ENCODE assay signal across 8 mouse cellular contexts in the genomic region with DNA sequence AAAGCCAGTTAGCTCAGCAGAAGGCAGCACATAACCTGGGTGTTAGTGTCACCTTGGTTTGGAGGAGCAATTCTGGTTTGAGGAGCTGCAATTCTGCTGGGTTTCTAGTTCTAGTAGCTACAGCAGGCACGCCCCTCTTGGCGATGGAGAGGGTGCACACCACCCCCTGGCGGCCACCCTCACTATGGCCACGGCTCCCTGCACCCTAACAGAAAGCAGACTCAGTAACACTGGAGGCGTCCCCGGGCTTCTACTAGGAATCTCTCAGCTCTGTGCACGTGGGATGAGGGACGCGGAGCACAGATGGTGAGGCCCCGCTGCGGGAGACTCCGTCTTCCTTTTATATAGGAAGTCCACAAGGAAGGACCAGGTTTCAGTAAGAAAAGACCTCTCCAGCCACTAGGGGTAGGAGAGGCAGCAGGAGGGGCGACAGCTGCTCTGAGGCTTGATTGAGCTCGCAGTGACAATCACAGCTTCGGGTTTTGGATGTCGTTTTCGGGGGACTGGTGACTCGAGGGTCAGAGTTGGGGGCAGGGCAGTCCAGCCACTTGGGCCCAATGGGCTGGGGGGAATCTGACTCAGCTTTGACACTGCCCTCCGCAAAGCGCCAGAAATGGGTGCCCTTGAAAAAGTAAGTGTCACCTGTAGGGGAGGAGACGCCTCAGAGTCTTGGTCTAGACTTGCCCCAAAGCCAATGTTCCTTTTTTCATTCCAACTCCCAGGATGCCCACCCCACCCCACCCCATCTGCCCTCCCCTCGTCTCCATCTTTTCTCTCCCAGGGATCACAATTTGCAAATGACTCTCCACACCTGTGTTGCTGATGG. TPM values are rescaled to one million over a fixed set of nuclear protein-coding genes. Genes with fewer than 3 reads are reported as not detected.
DNase-seq lines count a peak whose midpoint lies in the region; ATAC-seq and TF ChIP-seq lines count a peak whose summit lies in the region.

No protein-coding gene starts in this region.

- intact Hi-C loops in heart, adult 2 months (cut with DNase I), result loop anchor here (1.0 to 2.0 kb wide), 2 partner anchors 60 to 72 kb away; no protein-coding TSS in a partner anchor

- TF ChIP-seq EP300 in heart, adult 2 months (IDR thresholded peaks at IDR 0.05; ENCODE audit: insufficient read depth, low read depth, low read length), result no peak

- H3K4me3 ChIP-seq in embryonic facial prominence, embryonic 12.5 days, result peak overlapping the region; percentile 14; the same call in 1 of the 2 replicates
- no peak overlapping the region for H3K4me3 ChIP-seq in heart, adult 2 months
- no peak overlapping the region for H3K4me3 ChIP-seq in kidney, adult 2 months (ENCODE audit: insufficient read depth, low read depth, low read length)
- H3K4me3 ChIP-seq in limb, embryonic 12.5 days (replicated peaks), result peak overlapping the region; percentile 8
- 0 out of 2 replicates have a peak overlapping the region, but pooled peaks have one; percentile 10 for H3K4me3 ChIP-seq in midbrain, embryonic 15.5 days

- no peak overlapping the region for H3K27ac ChIP-seq in embryonic facial prominence, embryonic 12.5 days
- H3K27ac ChIP-seq in heart, adult 2 months, result no peak overlapping the region
- no peak overlapping the region for H3K27ac ChIP-seq in kidney, adult 2 months (ENCODE audit: insufficient read depth, low read depth, low read length)
- H3K27ac ChIP-seq in limb, embryonic 12.5 days, result no peak overlapping the region
- H3K27ac ChIP-seq in midbrain, embryonic 15.5 days, result no peak overlapping the region

- TF ChIP-seq POLR2A in heart, adult 2 months (IDR thresholded peaks at IDR 0.05; ENCODE audit: insufficient read depth, low read depth, low read length), result no peak
- no peak for TF ChIP-seq POLR2A in kidney, adult 2 months (IDR thresholded peaks at IDR 0.05; ENCODE audit: low read depth, low read length)

- peak overlapping the region; percentile 29; the same call in 1 of the 2 replicates for H3K9ac ChIP-seq in embryonic facial prominence, embryonic 12.5 days
- H3K9ac ChIP-seq in heart, adult 2 months (ENCODE audit: low read depth, low read length), result no peak overlapping the region
- no peak overlapping the region for H3K9ac ChIP-seq in limb, embryonic 12.5 days (replicated peaks)
- no peak overlapping the region for H3K9ac ChIP-seq in midbrain, embryonic 15.5 days

- H3K36me3 ChIP-seq in embryonic facial prominence, embryonic 12.5 days, result no peaks in the 10 kb centered on the region
- H3K36me3 ChIP-seq in heart, adult 2 months (ENCODE audit: control insufficient read depth, insufficient read depth, low read length), result no peaks in the 10 kb centered on the region
- no peaks in the 10 kb centered on the region for H3K36me3 ChIP-seq in kidney, adult 2 months (ENCODE audit: control insufficient read depth, insufficient read depth, low read length)
- H3K36me3 ChIP-seq in limb, embryonic 12.5 days, result no peaks in the 10 kb centered on the region
- H3K36me3 ChIP-seq in midbrain, embryonic 15.5 days (replicated peaks), result no peaks in the 10 kb centered on the region

- TF ChIP-seq CTCF in heart, adult 2 months (IDR thresholded peaks at IDR 0.05), result peak; percentile 93
- TF ChIP-seq CTCF in kidney, adult 2 months (conservative IDR thresholded peaks at IDR 0.05; ENCODE audit: insufficient read depth, insufficient read length, low read depth, low read length), result peak; percentile 78

- H3K27me3 ChIP-seq in embryonic facial prominence, embryonic 12.5 days, result 0 out of 2 replicates have a peak, but pooled peaks cover 8% of the 10 kb centered on the region
- no peaks in the 10 kb centered on the region for H3K27me3 ChIP-seq in heart, adult 2 months (ENCODE audit: control insufficient read depth, insufficient read depth, low read length)
- H3K27me3 ChIP-seq in kidney, adult 2 months (replicated peaks; ENCODE audit: control insufficient read depth, insufficient read depth, low read length), result no peaks in the 10 kb centered on the region
- peaks cover under 1% of the 10 kb centered on the region for H3K27me3 ChIP-seq in limb, embryonic 12.5 days
- H3K27me3 ChIP-seq in midbrain, embryonic 15.5 days (replicated peaks), result no peaks in the 10 kb centered on the region

- 17% methylated on average over 22 of the region's 22 CpGs for WGBS in embryonic facial prominence, embryonic 12.5 days
- WGBS in heart, adult 2 months, result 14% methylated on average over 22 of the region's 22 CpGs
- 16% methylated on average over 22 of the region's 22 CpGs for WGBS in kidney, adult 2 months
- WGBS in limb, embryonic 12.5 days, result 18% methylated on average over 22 of the region's 22 CpGs
- WGBS in midbrain, embryonic 15.5 days, result 19% methylated on average over 22 of the region's 22 CpGs

- peak; percentile 75 for DNase-seq in 3134 (ENCODE audit: extremely low read depth, insufficient read length, low spot score)
- DNase-seq in adrenal gland, postnatal 14 days, result peak; percentile 92
- peak; percentile 74 to 86 for DNase-seq in heart, adult 2 months
- peak; percentile 64 for DNase-seq in kidney, adult 2 months
- peak; percentile 55 to 82 for DNase-seq in spleen, adult 18-20 months

- ATAC-seq in embryonic facial prominence, embryonic 12.5 days (ENCODE audit: insufficient number of reproducible peaks, insufficient read depth, low FRiP score, low TSS enrichment), result peak; percentile 65; the same call in 1 of the 2 replicates
- peak; percentile 65; the same call in 1 of the 2 replicates for ATAC-seq in limb, embryonic 12.5 days (ENCODE audit: insufficient number of reproducible peaks, insufficient read depth, low FRiP score, low TSS enrichment, low read depth)
- peak; percentile 78 for ATAC-seq in midbrain, embryonic 15.5 days (replicated peaks)

- no peaks in the 10 kb centered on the region; the same call in 1 of the 2 replicates for H3K4me1 ChIP-seq in embryonic facial prominence, embryonic 12.5 days
- no peaks in the 10 kb centered on the region for H3K4me1 ChIP-seq in heart, adult 2 months (ENCODE audit: control insufficient read depth, insufficient read depth, low read length)
- H3K4me1 ChIP-seq in kidney, adult 2 months (ENCODE audit: control insufficient read depth, insufficient read depth, low read length), result no peaks in the 10 kb centered on the region
- 0 out of 2 replicates have a peak, but pooled peaks cover 7% of the 10 kb centered on the region for H3K4me1 ChIP-seq in limb, embryonic 12.5 days (replicated peaks)
- no peaks in the 10 kb centered on the region for H3K4me1 ChIP-seq in midbrain, embryonic 15.5 days

- H3K4me2 ChIP-seq in embryonic facial prominence, embryonic 12.5 days (replicated peaks), result peak overlapping the region; percentile 44
- H3K4me2 ChIP-seq in limb, embryonic 12.5 days, result peak overlapping the region; percentile 47
- H3K4me2 ChIP-seq in midbrain, embryonic 15.5 days, result peak overlapping the region; percentile 39

- H3K79me2 ChIP-seq in heart, adult 2 months (replicated peaks; ENCODE audit: control insufficient read depth, insufficient read depth, low read length), result no peaks in the 10 kb centered on the region

- H3K9me3 ChIP-seq in embryonic facial prominence, embryonic 12.5 days, result no peaks in the 10 kb centered on the region
- no peaks in the 10 kb centered on the region for H3K9me3 ChIP-seq in limb, embryonic 12.5 days
- no peaks in the 10 kb centered on the region for H3K9me3 ChIP-seq in midbrain, embryonic 15.5 days

RNA-seq across cellular contexts. Expression of gene Mmp25, which starts 14.7 kb away (rescaled TPM):
- total RNA-seq in adrenal gland, postnatal 14 days (2021), result 0.37 and 0.53 TPM in 2 replicates
- 0.84 and 1.3 TPM in 2 replicates for polyA plus RNA-seq in embryonic facial prominence, embryonic 12.5 days (2016; fragmentation: Nextera tagmentation; extraction: Ambion mirVana)
- total RNA-seq in heart, adult 2 months (2021), result under 1 TPM; 0.09 to 0.10 TPM
- 0.18 and 0.21 TPM in 2 replicates for polyA plus RNA-seq in heart, adult 2 months (2012; rRNA removed)
- 0.18 and 0.38 TPM in 2 replicates for polyA plus RNA-seq in kidney, adult 2 months (2012; rRNA removed)
- 0.92 and 0.99 TPM in 2 replicates for polyA plus RNA-seq in limb, embryonic 12.5 days (2016; fragmentation: Nextera tagmentation; extraction: Ambion mirVana)
- polyA plus RNA-seq in midbrain, embryonic 15.5 days (2015; fragmentation: Nextera tagmentation; extraction: Ambion mirVana), result 1.2 and 1.7 TPM in 2 replicates

RNA-seq across cellular contexts. Expression of gene Zscan10, which starts 29.8 kb away (rescaled TPM):
- not detected in 2 replicates for total RNA-seq in adrenal gland, postnatal 14 days (2021)
- polyA plus RNA-seq in embryonic facial prominence, embryonic 12.5 days (2016; fragmentation: Nextera tagmentation; extraction: Ambion mirVana), result 0.20 and 0.67 TPM in 2 replicates
- not detected for total RNA-seq in heart, adult 2 months (2021)
- polyA plus RNA-seq in heart, adult 2 months (2012; rRNA removed), result not detected in 2 replicates
- polyA plus RNA-seq in kidney, adult 2 months (2012; rRNA removed), result 0.11 TPM in 1 of 2 replicates, not detected in the other
- 0.37 and 0.45 TPM in 2 replicates for polyA plus RNA-seq in limb, embryonic 12.5 days (2016; fragmentation: Nextera tagmentation; extraction: Ambion mirVana)
- not detected in 2 replicates for polyA plus RNA-seq in midbrain, embryonic 15.5 days (2015; fragmentation: Nextera tagmentation; extraction: Ambion mirVana)

RNA-seq across cellular contexts. Expression of gene Bicdl2, which starts 29.9 kb away (rescaled TPM):
- total RNA-seq in adrenal gland, postnatal 14 days (2021), result not detected in 2 replicates
- polyA plus RNA-seq in embryonic facial prominence, embryonic 12.5 days (2016; fragmentation: Nextera tagmentation; extraction: Ambion mirVana), result 1.3 and 1.9 TPM in 2 replicates
- total RNA-seq in heart, adult 2 months (2021), result not detected
- not detected in 2 replicates for polyA plus RNA-seq in heart, adult 2 months (2012; rRNA removed)
- 1.7 TPM in 2 replicates for polyA plus RNA-seq in kidney, adult 2 months (2012; rRNA removed)
- 1.2 and 1.3 TPM in 2 replicates for polyA plus RNA-seq in limb, embryonic 12.5 days (2016; fragmentation: Nextera tagmentation; extraction: Ambion mirVana)
- 0.22 TPM in 1 of 2 replicates, not detected in the other for polyA plus RNA-seq in midbrain, embryonic 15.5 days (2015; fragmentation: Nextera tagmentation; extraction: Ambion mirVana)

RNA-seq across cellular contexts. Expression of gene Zfp13, which starts 31.1 kb away (rescaled TPM):
- 8.5 and 14.6 TPM in 2 replicates for total RNA-seq in adrenal gland, postnatal 14 days (2021)
- polyA plus RNA-seq in embryonic facial prominence, embryonic 12.5 days (2016; fragmentation: Nextera tagmentation; extraction: Ambion mirVana), result 23.8 and 24.1 TPM in 2 replicates
- total RNA-seq in heart, adult 2 months (2021), result 1 to 10 TPM; 2.2 to 2.8 TPM
- 3.2 and 3.6 TPM in 2 replicates for polyA plus RNA-seq in heart, adult 2 months (2012; rRNA removed)
- polyA plus RNA-seq in kidney, adult 2 months (2012; rRNA removed), result 7.9 and 9.8 TPM in 2 replicates
- polyA plus RNA-seq in limb, embryonic 12.5 days (2016; fragmentation: Nextera tagmentation; extraction: Ambion mirVana), result 22.0 and 25.5 TPM in 2 replicates
- 30.4 and 31.9 TPM in 2 replicates for polyA plus RNA-seq in midbrain, embryonic 15.5 days (2015; fragmentation: Nextera tagmentation; extraction: Ambion mirVana)

RNA-seq across cellular contexts. Expression of gene Hcfc1r1, which starts 43.0 kb away (rescaled TPM):
- total RNA-seq in adrenal gland, postnatal 14 days (2021), result 158 and 163 TPM in 2 replicates
- 60.3 and 61.2 TPM in 2 replicates for polyA plus RNA-seq in embryonic facial prominence, embryonic 12.5 days (2016; fragmentation: Nextera tagmentation; extraction: Ambion mirVana)
- 100 to 1,000 TPM; 172 to 215 TPM for total RNA-seq in heart, adult 2 months (2021)
- 494 and 575 TPM in 2 replicates for polyA plus RNA-seq in heart, adult 2 months (2012; rRNA removed)
- 367 and 378 TPM in 2 replicates for polyA plus RNA-seq in kidney, adult 2 months (2012; rRNA removed)
- polyA plus RNA-seq in limb, embryonic 12.5 days (2016; fragmentation: Nextera tagmentation; extraction: Ambion mirVana), result 48.6 and 51.7 TPM in 2 replicates
- 120 and 121 TPM in 2 replicates for polyA plus RNA-seq in midbrain, embryonic 15.5 days (2015; fragmentation: Nextera tagmentation; extraction: Ambion mirVana)

Comparison
In these comparisons a context has a peak if more than half of its experiments do, and no peak if none do; other contexts are left out.
1. H3K4me3 ChIP-seq: peak in embryonic facial prominence, embryonic 12.5 days (single experiment), limb, embryonic 12.5 days (single experiment) and midbrain, embryonic 15.5 days (single experiment); none in heart, adult 2 months (single experiment) and kidney, adult 2 months (single experiment).
2. Peak in every context shown above with its lines, with median percentiles within 50 percentile points of each other: DNase-seq, ATAC-seq and H3K4me2 ChIP-seq.